27 mouse cellular contexts compared by ENCODE assay signal in the genomic region with DNA sequence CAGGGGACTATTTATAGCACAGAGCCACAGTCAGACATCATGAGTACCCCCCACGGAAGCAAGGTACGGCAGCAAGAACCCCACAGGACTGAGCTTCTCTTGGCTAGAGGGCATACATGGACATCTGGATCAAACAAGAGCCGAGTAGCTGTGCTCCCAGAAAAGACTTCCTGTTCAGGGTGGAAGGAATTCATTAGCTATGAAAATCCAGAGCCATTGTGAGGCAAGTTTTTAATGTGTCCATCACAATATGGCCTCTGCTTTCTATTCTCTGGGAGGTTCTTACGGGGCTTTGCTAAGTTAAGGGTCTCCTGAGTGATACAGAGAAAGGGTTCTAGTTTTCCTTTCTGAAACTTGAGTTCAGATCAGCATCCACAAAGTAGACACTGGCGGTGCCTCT. TPM values are rescaled to one million over a fixed set of nuclear protein-coding genes. Genes with fewer than 3 reads are reported as not detected.
DNase-seq lines count a peak whose midpoint lies in the region; ATAC-seq and TF ChIP-seq lines count a peak whose summit lies in the region.
"Had no signal": no experiment of that assay in that cellular context is flagged by ENCODE, and none has a peak within 500 bp of the region (broad histone marks: within the 10 kb centered on the region; RNA-seq: fewer than 3 reads in every experiment).

No protein-coding gene starts in this region.

- H3K9me3 ChIP-seq in midbrain, embryonic 10.5 days (replicated peaks): no peaks in the 10 kb centered on the region
- H3K9me3 ChIP-seq in midbrain, postnatal 0 days (ENCODE audit: low read length): no peaks in the 10 kb centered on the region
- no peaks in the 10 kb centered on the region for H3K9me3 ChIP-seq in forebrain, embryonic 11.5 days (ENCODE audit: control insufficient read depth, low read length)
- H3K9me3 ChIP-seq in forebrain, postnatal 0 days (ENCODE audit: low read length): no peaks in the 10 kb centered on the region
- no peaks in the 10 kb centered on the region for H3K9me3 ChIP-seq in midbrain, embryonic 13.5 days
- H3K9me3 ChIP-seq: embryonic facial prominence, embryonic 12.5 days; heart, embryonic 10.5 days; liver, embryonic 13.5 days had no signal

- no peak for TF ChIP-seq CTCF in midbrain, postnatal 0 days (IDR thresholded peaks at IDR 0.05)
- TF ChIP-seq CTCF in forebrain, postnatal 0 days (IDR thresholded peaks at IDR 0.05; ENCODE audit: low read depth): no peak

- peak overlapping the region; percentile 59; the same call in 1 of the 2 replicates for H3K4me3 ChIP-seq in midbrain, embryonic 10.5 days
- H3K4me3 ChIP-seq in midbrain, postnatal 0 days (ENCODE audit: low read depth, low read length): no peak overlapping the region
- H3K4me3 ChIP-seq in forebrain, embryonic 11.5 days (ENCODE audit: low read depth, low read length): no peak overlapping the region
- H3K4me3 ChIP-seq in forebrain, postnatal 0 days (ENCODE audit: low read depth, low read length): no peak overlapping the region
- H3K4me3 ChIP-seq in midbrain, embryonic 13.5 days (replicated peaks): no peak overlapping the region
- H3K4me3 ChIP-seq: embryonic facial prominence, embryonic 12.5 days; erythroblast, embryonic 14.5 days; layer of hippocampus, adult 2 months; liver, embryonic 13.5 days had no signal

- H3K27ac ChIP-seq in midbrain, embryonic 10.5 days (replicated peaks): peak overlapping the region; percentile 94
- H3K27ac ChIP-seq in midbrain, postnatal 0 days (ENCODE audit: low read depth, low read length): no peak overlapping the region
- peak overlapping the region; percentile 97 for H3K27ac ChIP-seq in forebrain, embryonic 11.5 days (ENCODE audit: low read depth, low read length)
- H3K27ac ChIP-seq in forebrain, postnatal 0 days (ENCODE audit: low read depth, low read length): 0 out of 2 replicates have a peak overlapping the region, but pooled peaks have one; percentile 31
- peak overlapping the region; percentile 81 for H3K27ac ChIP-seq in midbrain, embryonic 13.5 days
- H3K27ac ChIP-seq: embryonic facial prominence, embryonic 12.5 days; heart, embryonic 10.5 days; liver, embryonic 13.5 days; macrophage had no signal

- peaks cover 99% of the 10 kb centered on the region for H3K27me3 ChIP-seq in midbrain, embryonic 10.5 days (ENCODE audit: low read depth, poor library complexity, severe bottlenecking)
- peaks cover 53% of the 10 kb centered on the region for H3K27me3 ChIP-seq in midbrain, postnatal 0 days (ENCODE audit: insufficient read depth, low read length)
- H3K27me3 ChIP-seq in forebrain, embryonic 11.5 days (ENCODE audit: control insufficient read depth, insufficient read depth, low read length): peaks cover 12% of the 10 kb centered on the region; the same call in 1 of the 2 replicates
- H3K27me3 ChIP-seq in forebrain, postnatal 0 days (ENCODE audit: insufficient read depth, low read length): peaks cover 23% of the 10 kb centered on the region; the same call in 1 of the 2 replicates
- peaks cover 93% of the 10 kb centered on the region for H3K27me3 ChIP-seq in midbrain, embryonic 13.5 days

- peaks cover 69% of the 10 kb centered on the region for H3K4me1 ChIP-seq in midbrain, embryonic 10.5 days
- no peaks in the 10 kb centered on the region for H3K4me1 ChIP-seq in midbrain, postnatal 0 days (ENCODE audit: insufficient read depth, low read length)
- peaks cover 29% of the 10 kb centered on the region for H3K4me1 ChIP-seq in forebrain, embryonic 11.5 days (replicated peaks; ENCODE audit: control insufficient read depth, insufficient read depth, low read length)
- H3K4me1 ChIP-seq in forebrain, postnatal 0 days (ENCODE audit: insufficient read depth): peaks cover 12% of the 10 kb centered on the region
- peaks cover 64% of the 10 kb centered on the region for H3K4me1 ChIP-seq in midbrain, embryonic 13.5 days (replicated peaks)
- H3K4me1 ChIP-seq: liver, embryonic 13.5 days had no signal

- DNase-seq in midbrain, embryonic 10.5 days (ENCODE audit: low spot score): peak; percentile 28
- no peak for DNase-seq in midbrain, postnatal 0 days (ENCODE audit: low spot score)
- DNase-seq in forebrain, embryonic 11.5 days (ENCODE audit: low spot score): no peak
- no peak for DNase-seq in forebrain, postnatal 0 days
- no peak for DNase-seq in Muller cell, postnatal 12 days (ENCODE audit: inconsistent ontology term)
- no peak for DNase-seq in layer of hippocampus, postnatal 25 days (ENCODE audit: extremely low spot score in 1 of 2, low spot score in 1 of 2)
- DNase-seq in left cerebral cortex, adult 8-10 months (ENCODE audit: low spot score in 2 of 2): no peak
- DNase-seq: adrenal gland, postnatal 25 days; cerebellum, adult 11 months; cerebellum, postnatal 25 days; kidney, adult 18-20 months; kidney, postnatal 10 days; left cerebral cortex, postnatal 4 days; liver, embryonic 13.5 days; lung, embryonic 14.5 days; right cerebral cortex, postnatal 4 days; thymus, adult 2 months had no signal

- ATAC-seq in midbrain, postnatal 0 days (ENCODE audit: low FRiP score): no peak
- no peak for ATAC-seq in forebrain, embryonic 11.5 days (replicated peaks; ENCODE audit: low FRiP score)
- no peak for ATAC-seq in forebrain, postnatal 0 days
- ATAC-seq in midbrain, embryonic 13.5 days: no peak

- 16% methylated on average over 5 of the region's 5 CpGs for WGBS in midbrain, embryonic 10.5 days
- WGBS in midbrain, postnatal 0 days: 13% methylated on average over 5 of the region's 5 CpGs
- WGBS in forebrain, embryonic 11.5 days: 8% methylated on average over 5 of the region's 5 CpGs
- WGBS in forebrain, postnatal 0 days: 14% methylated on average over 5 of the region's 5 CpGs
- 11% methylated on average over 5 of the region's 5 CpGs for WGBS in midbrain, embryonic 13.5 days

- H3K36me3 ChIP-seq in midbrain, embryonic 10.5 days: no peaks in the 10 kb centered on the region
- no peaks in the 10 kb centered on the region for H3K36me3 ChIP-seq in midbrain, postnatal 0 days (ENCODE audit: insufficient read depth, low read length)
- H3K36me3 ChIP-seq in forebrain, embryonic 11.5 days (ENCODE audit: control insufficient read depth, insufficient read depth, low read length): no peaks in the 10 kb centered on the region
- H3K36me3 ChIP-seq in forebrain, postnatal 0 days (ENCODE audit: insufficient read depth): no peaks in the 10 kb centered on the region
- no peaks in the 10 kb centered on the region for H3K36me3 ChIP-seq in midbrain, embryonic 13.5 days
- H3K36me3 ChIP-seq: embryonic facial prominence, embryonic 12.5 days; heart, embryonic 10.5 days; liver, embryonic 13.5 days had no signal

- no peak overlapping the region for H3K4me2 ChIP-seq in midbrain, postnatal 0 days (ENCODE audit: low read depth, low read length, poor library complexity, severe bottlenecking)
- peak overlapping the region; percentile 81; the same call in 1 of the 2 replicates for H3K4me2 ChIP-seq in forebrain, embryonic 11.5 days (ENCODE audit: low read depth, low read length, severe bottlenecking)
- no peak overlapping the region for H3K4me2 ChIP-seq in forebrain, postnatal 0 days (ENCODE audit: low read depth)
- 0 out of 2 replicates have a peak overlapping the region, but pooled peaks have one; percentile 11 for H3K4me2 ChIP-seq in midbrain, embryonic 13.5 days (replicated peaks)
- H3K4me2 ChIP-seq: embryonic facial prominence, embryonic 12.5 days; liver, embryonic 13.5 days; lung, embryonic 14.5 days had no signal

- no peak overlapping the region for H3K9ac ChIP-seq in midbrain, postnatal 0 days (replicated peaks; ENCODE audit: low read length, poor library complexity, severe bottlenecking)
- H3K9ac ChIP-seq in forebrain, embryonic 11.5 days (ENCODE audit: low read length): peak overlapping the region; percentile 14
- no peak overlapping the region for H3K9ac ChIP-seq in forebrain, postnatal 0 days
- no peak overlapping the region for H3K9ac ChIP-seq in midbrain, embryonic 13.5 days (replicated peaks)
- H3K9ac ChIP-seq: embryonic facial prominence, embryonic 12.5 days; liver, embryonic 13.5 days; lung, embryonic 14.5 days had no signal

RNA-seq across cellular contexts. Expression of gene Sox1, which starts 33.8 kb away (rescaled TPM):
- polyA plus RNA-seq in midbrain, embryonic 10.5 days (2016; fragmentation: Nextera tagmentation; extraction: Ambion mirVana): 3.2 and 3.4 TPM in 2 replicates
- 16.8 and 17.7 TPM in 2 replicates for total RNA-seq in midbrain, postnatal 0 days (2014; rRNA removed)
- 1.6 and 2.6 TPM in 2 replicates for polyA plus RNA-seq in midbrain, postnatal 0 days (2015; fragmentation: Nextera tagmentation; extraction: Ambion mirVana)
- 11.3 and 12.4 TPM in 2 replicates for polyA plus RNA-seq in forebrain, embryonic 11.5 days (2014; fragmentation: Nextera tagmentation; extraction: Ambion mirVana)
- 22.5 and 36.5 TPM in 2 replicates for total RNA-seq in forebrain, postnatal 0 days (2014; rRNA removed)
- 2.6 and 4.3 TPM in 2 replicates for polyA plus RNA-seq in forebrain, postnatal 0 days (2015; fragmentation: Nextera tagmentation; extraction: Ambion mirVana)
- polyA plus RNA-seq in midbrain, embryonic 13.5 days (2015; fragmentation: Nextera tagmentation; extraction: Ambion mirVana): 3.1 and 3.6 TPM in 2 replicates
- total RNA-seq in layer of hippocampus, postnatal 25 days (2021): 10 to 100 TPM; 10.8 to 11.6 TPM
- total RNA-seq in left cerebral cortex, adult 8-10 months (2022): 10 to 100 TPM; 10.9 to 14.2 (median 13.0) TPM
- total RNA-seq: adrenal gland, postnatal 25 days; gastrocnemius, postnatal 4 days had no signal
- polyA plus RNA-seq: heart, embryonic 10.5 days; heart, postnatal 0 days; liver, embryonic 13.5 days; macrophage; stomach, embryonic 16.5 days; thymus, adult 2 months; urinary bladder, adult 2 months had no signal

Comparison
In these comparisons a context has a peak if more than half of its experiments do, and no peak if none do; other contexts are left out.
1. H3K4me2 ChIP-seq: peak in forebrain, embryonic 11.5 days (single experiment) and midbrain, embryonic 13.5 days (single experiment); none in midbrain, postnatal 0 days (single experiment) and forebrain, postnatal 0 days (single experiment).